Mouse (Mus musculus) E14TG2a.4 (cell line): ENCODE data around the gene Tmprss2.

ENCODE experiments used
- CTCF ChIP-seq: conservative IDR thresholded peaks from 2 replicates; pipeline ENCODE4 v1.5.1; 2014; ENCODE audit warnings: low read length
- POU5F1 ChIP-seq: IDR thresholded peaks from 2 replicates; pipeline ENCODE4 v1.6.1; 2014; ENCODE audit warnings: low read length, borderline replicate concordance

GRCm38 (mm10) chr16:97639630-97640029 is 28.6 kb upstream of the Tmprss2 start:
- TF ChIP-seq CTCF (no peak), POU5F1 (no peak)
